Mouse (Mus musculus) embryonic facial prominence, embryonic 13.5 days (tissue): ENCODE measurements around the gene Filip1. TPM values are rescaled to one million over a fixed set of nuclear protein-coding genes. Genes with fewer than 3 reads are reported as not detected.

ENCODE experiments used
- ATAC-seq: fragments of 200-750 bp; cut with Nextera tagmentation; 2 replicates; pipeline ENCODE4 v1.8.0; 2017; ENCODE audit warnings: low read depth; ENCODE audit not compliant: insufficient number of reproducible peaks, insufficient read depth, low FRiP score, low TSS enrichment
- H3K27ac ChIP-seq: fragments of 300-500 bp; sonication (generic); 2 replicates; pipeline ENCODE4 v1.5.1; 2015; ENCODE audit warnings: moderate library complexity, mild to moderate bottlenecking, inconsistent platforms
- H3K27me3 ChIP-seq: fragments of 300-500 bp; sonication (generic); 2 replicates; pipeline ENCODE4 v1.6.1; 2015; ENCODE audit warnings: mild to moderate bottlenecking, inconsistent platforms
- H3K36me3 ChIP-seq: fragments of 300-500 bp; sonication (generic); 2 replicates; pipeline ENCODE4 v1.6.1; 2015; ENCODE audit warnings: mild to moderate bottlenecking, inconsistent platforms
- H3K4me1 ChIP-seq: fragments of 300-500 bp; sonication (generic); 2 replicates; pipeline ENCODE4 v1.6.1; 2015; ENCODE audit warnings: inconsistent platforms
- H3K4me2 ChIP-seq: fragments of 300-500 bp; sonication (generic); 2 replicates; pipeline ENCODE4 v1.6.1; 2015; ENCODE audit warnings: moderate library complexity, mild to moderate bottlenecking, inconsistent platforms
- H3K4me3 ChIP-seq: fragments of 300-500 bp; sonication (generic); 2 replicates; pipeline ENCODE4 v1.5.1; 2015; ENCODE audit warnings: mild to moderate bottlenecking, inconsistent platforms
- H3K9ac ChIP-seq: fragments of 300-500 bp; sonication (generic); 2 replicates; pipeline ENCODE4 v1.6.1; 2015; ENCODE audit warnings: mild to moderate bottlenecking, inconsistent platforms
- H3K9me3 ChIP-seq: fragments of 300-500 bp; sonication (generic); 2 replicates; pipeline ENCODE4 v1.6.1; 2016; ENCODE audit warnings: inconsistent platforms
- WGBS: fragments of 180-500 bp; shearing (Covaris S2); methylation state at CpG from one replicate; pipeline ENCODE4 v1.1.7; 2015; ENCODE audit warnings: mixed read lengths; 5-methylcytosine and 5-hydroxymethylcytosine counted together
- polyA plus RNA-seq: library from polyadenylated mRNA; unstranded; fragments of >200 nt; fragmentation: Nextera tagmentation; extraction: Ambion mirVana; gene quantifications from 2 replicates; pipeline ENCODE4 v1.2.1, GENCODE M21; 2015

Filip1 gene
- polyA plus RNA-seq, 1 experiment from 2014 or later, result 4.1 TPM

- no peak for ATAC-seq
- Histone ChIP-seq H3K36me3 (no peaks in the 10 kb centered on the region), H3K9ac (no peak overlapping the region), H3K9me3 (no peaks in the 10 kb centered on the region), H3K27me3 (no peaks in the 10 kb centered on the region), H3K27ac (no peak overlapping the region), H3K4me3 (no peak overlapping the region), H3K4me1 (peaks cover 11% of the 10 kb centered on the region; the same call in 1 of the 2 replicates), H3K4me2 (no peak overlapping the region)
- 93% methylated on average over 2 of the region's 2 CpGs for WGBS
Measured at GRCm38 (mm10) chr9:79784934-79785793, 227.5 kb downstream of the Filip1 start.

- no peak overlapping the region for H3K27ac ChIP-seq
- no peaks in the 10 kb centered on the region for H3K9me3 ChIP-seq
- H3K27me3 ChIP-seq, result no peaks in the 10 kb centered on the region
- no peak overlapping the region for H3K9ac ChIP-seq
- no peak overlapping the region for H3K4me3 ChIP-seq
- H3K36me3 ChIP-seq, result no peaks in the 10 kb centered on the region
- WGBS, result 56% methylated on average over 3 of the region's 3 CpGs
- ATAC-seq, result no peak
- H3K4me1 ChIP-seq, result peaks cover 7% of the 10 kb centered on the region; the same call in 1 of the 2 replicates
- H3K4me2 ChIP-seq, result no peak overlapping the region
Measured at GRCm38 (mm10) chr9:79784439-79784838, 228.2 kb downstream of the Filip1 start.

GRCm38 (mm10) chr9:79779354-79779753 is 233.3 kb downstream of the Filip1 start:
- H3K4me2 ChIP-seq, result no peak overlapping the region
- 74% methylated on average over 2 of the region's 2 CpGs for WGBS
- H3K27me3 ChIP-seq, result no peaks in the 10 kb centered on the region
- H3K9ac ChIP-seq, result no peak overlapping the region
- no peak for ATAC-seq
- no peaks in the 10 kb centered on the region for H3K9me3 ChIP-seq
- no peak overlapping the region for H3K4me3 ChIP-seq
- H3K27ac ChIP-seq, result no peak overlapping the region
- H3K36me3 ChIP-seq, result peaks cover 14% of the 10 kb centered on the region
- 0 out of 2 replicates have a peak, but pooled peaks cover 1% of the 10 kb centered on the region for H3K4me1 ChIP-seq

GRCm38 (mm10) chr9:79766991-79767545 is 245.6 kb downstream of the Filip1 start:
- no peaks in the 10 kb centered on the region for H3K4me1 ChIP-seq
- H3K27me3 ChIP-seq, result no peaks in the 10 kb centered on the region
- 93% methylated on average over 5 of the region's 5 CpGs for WGBS
- no peak overlapping the region for H3K4me3 ChIP-seq
- no peak overlapping the region for H3K4me2 ChIP-seq
- ATAC-seq, result no peak
- H3K27ac ChIP-seq, result no peak overlapping the region
- no peak overlapping the region for H3K9ac ChIP-seq
- H3K9me3 ChIP-seq, result no peaks in the 10 kb centered on the region
- peaks cover 3% of the 10 kb centered on the region; the same call in 1 of the 2 replicates for H3K36me3 ChIP-seq

GRCm38 (mm10) chr9:79765329-79765728 is 247.3 kb downstream of the Filip1 start:
- no peak overlapping the region for H3K4me3 ChIP-seq
- no peaks in the 10 kb centered on the region for H3K27me3 ChIP-seq
- no peak for ATAC-seq
- H3K9ac ChIP-seq, result no peak overlapping the region
- WGBS, result 87% methylated on average over 4 of the region's 4 CpGs
- 0 out of 2 replicates have a peak, but pooled peaks cover 2% of the 10 kb centered on the region for H3K4me1 ChIP-seq
- no peaks in the 10 kb centered on the region for H3K9me3 ChIP-seq
- no peaks in the 10 kb centered on the region for H3K36me3 ChIP-seq
- no peak overlapping the region for H3K4me2 ChIP-seq
- no peak overlapping the region for H3K27ac ChIP-seq

Other genes starting within 250 kb of the Filip1 start
- gene Tmem30a, start 219.3 kb downstream of the Filip1 start, polyA plus RNA-seq, result 45.7 and 53.9 TPM in 2 replicates
- gene Senp6, start 54.1 kb upstream of the Filip1 start, polyA plus RNA-seq, result 62.6 and 74.0 TPM in 2 replicates
- 16.2 and 17.4 TPM in 2 replicates for gene Myo6, start 152.2 kb upstream of the Filip1 start, polyA plus RNA-seq